Mouse (Mus musculus): ENCODE data around the gene Trub1. TPM values are rescaled to one million over a fixed set of nuclear protein-coding genes. Genes with fewer than 3 reads are reported as not detected.

Trub1 gene
- polyA plus RNA-seq, 1 experiment from 2014 or later, result 18.3 TPM

DNA sequence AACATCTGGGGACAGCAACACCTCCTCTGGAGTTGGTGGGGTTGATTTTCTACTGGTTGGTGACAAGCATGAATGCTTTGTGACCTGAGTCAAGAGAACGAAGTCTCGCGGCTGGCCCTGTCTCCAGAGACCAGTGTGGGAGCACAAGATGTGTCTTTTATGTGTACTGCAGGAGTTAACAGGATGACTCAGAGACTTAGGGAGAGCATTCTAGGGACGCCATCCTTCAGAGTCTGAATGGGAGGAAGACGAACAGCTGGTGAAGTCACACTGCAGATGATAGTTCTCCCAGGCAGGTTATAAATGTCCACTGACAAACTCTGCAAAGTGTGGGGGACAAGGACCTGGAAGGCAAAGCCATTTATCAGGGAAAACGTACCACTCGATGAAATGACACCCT, 11.2 kb upstream of the Trub1 start:
- DNase-seq (ENCODE audit: low spot score), result no peak

DNA sequence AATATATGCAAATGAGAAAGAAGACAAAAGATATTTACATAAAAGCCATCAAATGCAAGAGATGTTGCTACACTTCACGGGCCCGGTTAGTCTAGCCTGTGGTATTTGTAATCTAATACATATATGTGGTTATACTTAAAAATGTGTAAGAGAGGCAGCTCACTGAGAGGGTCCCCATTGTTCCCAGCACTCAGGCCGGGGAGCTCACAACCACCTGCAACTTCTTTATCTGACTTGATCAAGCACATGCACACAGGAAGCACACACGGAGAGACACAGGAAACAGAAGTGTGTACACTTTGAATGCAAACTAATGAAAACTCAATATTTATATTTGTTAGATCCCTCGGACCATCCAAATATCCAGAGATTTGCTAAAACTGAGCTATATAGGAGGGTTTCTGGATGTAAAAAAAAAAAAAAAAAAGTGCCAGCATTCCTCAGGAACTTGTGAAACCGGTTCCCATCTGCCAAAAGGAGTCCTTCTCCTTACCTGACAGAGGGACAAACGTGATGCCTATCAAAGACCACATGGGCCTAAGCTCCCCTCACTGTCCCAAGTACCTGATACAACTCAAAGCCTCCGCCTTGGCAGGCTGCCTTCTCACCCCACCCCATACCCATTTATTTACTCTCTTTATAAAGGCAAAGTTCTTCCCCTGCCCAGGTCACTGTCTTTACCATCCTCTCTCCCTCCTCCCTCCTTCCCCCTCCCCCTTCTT, 9.6 kb upstream of the Trub1 start:
- peak; percentile 62 for DNase-seq (ENCODE audit: low spot score)

DNA sequence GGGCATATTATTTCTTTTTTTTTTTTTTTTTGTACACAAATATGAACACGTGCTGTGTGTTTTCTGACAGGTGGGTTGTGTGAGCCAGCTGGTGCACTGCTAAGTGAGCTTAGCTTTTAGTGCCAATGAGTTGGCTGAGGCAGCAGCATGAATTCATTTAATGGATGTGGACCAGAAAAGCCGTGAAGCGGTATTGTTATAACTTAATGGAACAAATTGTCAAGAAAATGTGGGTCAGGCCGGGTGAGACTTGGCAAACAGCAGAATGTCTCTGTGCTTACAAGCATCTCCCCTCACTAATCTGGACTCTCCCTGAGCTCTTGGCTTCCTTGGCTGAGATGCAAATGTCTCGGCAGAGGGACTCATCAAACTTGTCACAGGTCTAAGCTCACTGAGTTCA, 7.7 kb upstream of the Trub1 start:
- DNase-seq (ENCODE audit: low spot score), result peak; percentile 33

DNA sequence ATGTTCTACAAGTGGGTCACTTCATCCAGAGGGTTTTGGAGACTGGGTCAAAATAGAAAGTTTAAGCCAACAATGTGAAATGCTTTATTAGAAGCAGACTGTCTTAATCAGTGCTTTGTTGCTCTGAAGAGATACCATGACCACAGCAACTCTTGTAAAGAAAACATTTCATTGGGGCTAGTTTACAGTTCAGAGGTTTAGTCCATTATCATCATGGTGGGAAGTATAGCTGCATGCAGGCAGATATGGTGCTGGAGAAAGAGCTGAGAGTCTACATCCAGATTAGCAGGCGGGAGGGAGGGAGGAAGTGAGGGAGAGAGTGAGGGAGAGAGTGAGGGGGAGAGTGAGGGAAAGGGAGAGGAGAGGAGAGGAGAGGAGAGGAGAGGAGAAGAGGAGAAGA, 1.9 kb upstream of the Trub1 start:
- no peak for DNase-seq (ENCODE audit: low spot score)

DNA sequence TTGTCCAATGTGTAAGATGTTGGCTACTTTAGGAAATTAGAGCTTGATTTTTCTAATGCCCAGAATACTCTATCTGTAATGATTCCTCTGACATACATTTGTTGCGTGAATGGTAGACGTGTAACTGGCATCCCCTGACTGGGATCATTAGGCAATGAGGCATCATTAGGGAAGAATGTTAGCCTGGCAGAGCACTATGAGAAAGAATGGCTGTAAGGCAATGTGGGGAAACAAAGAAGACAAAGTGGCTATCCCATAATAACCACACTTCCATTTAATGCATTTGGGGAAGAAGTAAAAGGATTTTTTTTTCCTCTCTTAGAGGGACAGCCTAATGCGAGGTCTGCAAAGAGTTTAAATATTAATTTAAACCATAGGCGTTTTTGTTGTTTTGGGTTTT, 950 bp upstream of the Trub1 start:
- DNase-seq (ENCODE audit: low spot score), result no peak

DNA sequence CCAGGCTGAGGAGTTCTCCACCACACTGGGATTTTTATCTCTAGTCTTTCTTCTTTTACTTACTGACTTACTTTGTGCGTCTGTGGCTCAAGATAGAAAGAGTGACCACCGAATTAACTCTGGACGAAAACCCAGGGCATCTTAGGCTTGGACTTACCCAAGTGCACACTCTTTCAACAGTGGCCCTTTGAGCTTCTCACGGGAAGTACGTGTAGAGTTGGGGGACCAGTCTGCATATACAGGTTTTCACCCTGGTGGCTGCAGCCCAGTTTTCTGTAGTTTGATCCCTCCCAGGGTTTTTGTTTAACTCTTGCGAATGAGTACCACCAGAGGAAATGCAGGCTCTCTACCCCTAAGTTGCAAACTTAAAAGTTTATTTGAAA, 497 bp downstream of the Trub1 start:
- DNase-seq (ENCODE audit: low spot score), result peak; percentile 43

DNA sequence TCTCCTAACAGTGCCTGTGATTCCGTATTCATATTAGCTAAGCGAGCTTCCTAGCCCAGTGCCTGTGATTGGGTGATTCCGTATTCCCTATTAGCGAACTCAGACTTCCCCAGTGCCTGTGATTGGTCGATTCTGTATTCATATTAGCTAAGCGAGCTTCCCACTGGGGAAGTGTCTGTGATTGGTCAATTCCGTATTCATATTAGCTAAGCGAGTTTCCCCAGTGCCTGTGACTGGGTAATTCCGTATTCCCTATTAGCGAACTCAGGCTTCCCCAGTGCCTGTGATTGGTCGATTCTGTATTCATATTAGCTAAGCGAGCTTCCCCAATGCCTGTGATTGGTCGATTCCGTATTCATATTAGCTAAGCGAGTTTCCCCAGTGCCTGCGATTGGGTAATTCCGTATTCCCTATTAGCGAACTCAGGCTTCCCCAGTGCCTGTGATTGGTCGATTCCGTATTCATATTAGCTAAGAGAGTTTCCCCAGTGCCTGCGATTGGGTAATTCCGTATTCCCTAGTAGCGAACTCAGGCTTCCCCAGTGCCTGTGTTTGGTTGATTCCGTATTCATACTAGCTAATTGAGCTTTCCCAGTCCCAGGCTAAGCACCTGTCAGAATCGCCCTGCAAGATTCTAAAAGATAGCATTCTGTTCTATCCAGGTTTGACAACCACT, 2.7 kb downstream of the Trub1 start:
- no peak for DNase-seq (ENCODE audit: low spot score)

DNA sequence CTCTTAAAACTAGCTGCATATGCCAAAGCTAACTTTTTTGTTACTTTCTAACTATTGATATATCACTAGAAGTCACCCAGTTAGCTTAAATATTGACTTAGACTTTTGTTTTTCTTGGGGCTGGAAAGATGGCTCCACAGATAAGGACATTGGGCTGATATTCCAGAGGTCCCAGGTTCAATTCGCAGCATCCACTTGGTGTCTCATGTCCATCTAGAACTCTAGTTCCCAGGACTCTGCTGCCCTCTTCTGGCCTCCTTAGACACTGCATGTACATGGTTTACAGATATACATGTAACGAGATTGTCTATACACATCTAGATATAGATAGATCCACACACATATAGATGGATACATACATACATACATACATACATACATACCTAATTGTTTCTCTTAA, 4.4 kb downstream of the Trub1 start:
- peak; percentile 63 for DNase-seq (ENCODE audit: low spot score)

DNA sequence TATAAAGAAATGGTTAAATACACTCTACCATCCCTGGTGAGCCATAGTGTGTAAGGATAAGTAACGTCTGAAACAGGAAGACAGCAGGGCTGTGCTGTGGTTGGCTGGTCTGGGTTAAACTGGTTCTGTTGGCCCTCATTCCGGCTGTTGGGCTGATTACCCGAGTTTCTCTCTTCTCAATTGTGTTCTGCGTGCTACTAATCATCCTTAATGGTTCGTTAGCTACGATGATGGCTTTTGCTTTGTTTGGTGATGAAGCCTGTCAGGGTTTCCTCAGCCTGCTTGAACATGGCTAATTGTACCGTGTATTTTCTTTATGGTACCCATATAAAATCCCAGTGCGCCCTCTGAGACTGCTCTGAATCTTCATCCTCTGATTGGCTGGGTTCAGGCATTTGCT, 11.0 kb downstream of the Trub1 start:
- DNase-seq (ENCODE audit: low spot score), result no peak

DNA sequence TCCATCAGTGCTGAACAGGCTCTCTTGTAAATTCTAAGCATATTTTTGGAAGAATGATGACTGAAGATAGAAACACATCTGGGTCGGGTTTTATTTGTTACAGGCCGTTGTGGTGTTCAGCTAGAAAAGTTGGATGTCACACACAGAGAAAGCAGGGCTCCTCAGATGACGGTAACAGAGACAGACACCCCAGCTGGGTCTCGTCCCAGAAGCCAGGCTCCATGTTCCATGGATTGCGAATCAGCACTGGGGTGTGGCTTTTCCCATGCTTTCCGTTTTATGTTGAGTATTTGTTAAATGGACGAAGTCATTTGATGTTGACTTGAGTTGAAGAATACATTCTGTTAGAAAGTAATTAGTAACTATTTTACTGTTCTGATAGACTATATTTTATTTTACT, 13.0 kb downstream of the Trub1 start:
- no peak for DNase-seq (ENCODE audit: low spot score)

DNA sequence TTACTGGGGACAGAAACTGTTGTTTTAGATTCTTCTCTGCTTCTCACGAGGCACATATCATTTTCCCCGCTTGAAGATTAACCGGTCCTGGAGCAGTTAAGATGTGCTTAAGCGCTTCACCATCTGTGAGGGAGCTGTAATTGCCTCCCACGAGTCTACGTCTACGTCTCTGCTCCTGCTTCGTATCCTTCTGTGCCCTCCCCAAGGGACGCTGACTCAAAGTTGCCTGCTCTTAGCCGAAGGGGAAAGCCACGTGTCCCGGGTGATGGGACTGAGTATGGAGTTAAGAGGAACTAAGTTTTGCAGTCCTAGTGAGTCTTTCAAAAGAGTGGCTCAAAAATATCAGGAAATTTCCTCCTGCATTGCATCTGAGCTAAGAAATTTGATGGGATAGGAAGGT, 18.3 kb downstream of the Trub1 start:
- no peak for DNase-seq (ENCODE audit: low spot score)

DNA sequence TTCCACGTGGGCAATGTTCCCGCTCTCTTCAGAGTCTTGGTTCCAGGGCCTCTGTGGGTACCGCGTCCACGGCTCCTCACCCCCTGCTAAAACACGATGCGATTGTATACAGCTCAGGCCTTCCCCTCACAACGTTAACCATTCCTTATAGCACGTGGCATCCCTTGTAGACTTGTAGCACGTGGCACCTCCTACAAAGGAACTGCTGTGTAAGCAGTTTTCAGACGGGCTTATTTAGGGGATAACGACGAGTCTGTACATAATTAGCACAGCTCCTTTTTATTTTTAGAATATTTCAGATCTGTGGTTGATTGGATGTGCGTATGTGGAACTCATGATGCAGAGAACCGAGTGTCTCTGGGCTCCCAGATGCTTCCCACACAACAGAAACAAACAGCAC, 19.5 kb downstream of the Trub1 start:
- DNase-seq (ENCODE audit: low spot score), result no peak

DNA sequence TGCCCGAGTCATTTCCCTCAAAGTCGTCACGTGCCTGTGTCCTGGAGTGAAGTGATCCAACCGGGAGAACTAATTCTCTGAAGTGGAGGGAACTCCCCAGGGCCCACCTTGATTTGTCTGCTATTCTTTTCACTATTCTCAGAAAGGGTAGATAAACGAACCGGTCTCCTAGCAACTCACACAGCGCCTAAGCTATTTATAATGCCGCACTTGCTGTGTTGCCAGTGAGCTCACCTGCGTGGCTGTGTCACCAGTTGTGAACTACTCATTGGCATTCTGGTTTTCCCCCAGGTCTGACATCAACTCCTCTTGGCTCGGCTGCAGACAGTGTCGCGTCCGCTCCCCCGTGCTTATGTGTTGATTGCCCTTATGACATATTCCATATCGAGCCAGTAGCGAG, 20.6 kb downstream of the Trub1 start:
- DNase-seq (ENCODE audit: low spot score), result no peak

DNA sequence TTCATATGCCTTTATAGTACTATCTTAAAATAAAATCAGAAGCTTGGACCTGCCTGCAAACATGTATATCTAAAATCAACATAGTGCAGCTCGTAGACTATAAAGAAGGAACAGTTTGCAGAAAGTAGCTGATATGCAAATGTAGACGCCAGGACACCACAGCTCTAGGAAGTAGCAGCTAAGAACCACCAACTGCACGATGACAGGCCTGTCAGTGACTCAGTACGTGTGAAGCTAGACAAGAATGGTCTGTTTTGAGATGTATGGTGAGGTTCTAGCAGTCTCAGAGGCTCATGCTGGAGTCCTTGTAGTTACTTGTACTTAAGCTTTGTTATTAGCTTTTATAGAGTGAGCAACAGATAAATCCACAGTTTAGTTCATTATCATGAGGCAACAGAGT, 22.6 kb downstream of the Trub1 start:
- DNase-seq (ENCODE audit: low spot score), result no peak

DNA sequence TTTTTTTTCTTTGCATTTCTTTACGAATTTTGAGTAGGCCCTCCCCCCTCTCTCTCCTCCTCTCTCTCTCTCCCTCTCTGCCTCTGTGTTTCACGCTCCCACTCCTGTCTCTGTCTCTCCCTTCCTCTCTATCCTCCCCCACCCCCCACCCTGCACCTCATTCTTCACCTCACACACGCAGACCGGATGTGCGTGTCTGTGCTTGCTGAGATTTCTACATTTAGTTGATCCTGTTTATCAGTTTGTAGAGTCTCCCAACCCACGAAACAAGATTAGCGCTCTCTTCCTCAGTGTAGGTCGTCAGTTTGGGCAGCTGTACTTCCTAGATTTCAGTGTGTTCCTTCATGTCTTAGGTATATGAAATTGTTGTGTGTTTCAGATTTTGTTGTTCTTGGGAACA, 24.6 kb downstream of the Trub1 start:
- DNase-seq (ENCODE audit: low spot score), result no peak

DNA sequence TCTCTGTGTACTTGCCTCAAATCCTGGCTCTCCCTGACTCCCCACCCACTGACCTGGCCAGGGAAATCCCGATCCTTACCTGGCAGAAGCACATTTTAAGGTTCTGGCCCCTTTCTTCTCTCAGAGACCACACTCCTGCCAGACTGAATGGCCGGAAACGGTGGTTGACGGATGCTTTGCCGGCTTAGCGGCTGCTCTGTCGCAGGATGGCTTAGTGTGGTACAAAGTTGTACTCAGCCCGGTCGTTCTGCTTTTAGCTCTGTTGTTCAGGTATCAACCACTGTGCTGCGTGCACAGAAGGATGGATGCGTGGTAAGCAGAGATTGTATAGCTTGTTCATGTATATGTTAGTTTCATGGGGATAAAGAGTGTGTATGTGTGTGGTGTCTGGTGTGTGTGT, 25.3 kb downstream of the Trub1 start:
- DNase-seq (ENCODE audit: low spot score), result peak; percentile 7

DNA sequence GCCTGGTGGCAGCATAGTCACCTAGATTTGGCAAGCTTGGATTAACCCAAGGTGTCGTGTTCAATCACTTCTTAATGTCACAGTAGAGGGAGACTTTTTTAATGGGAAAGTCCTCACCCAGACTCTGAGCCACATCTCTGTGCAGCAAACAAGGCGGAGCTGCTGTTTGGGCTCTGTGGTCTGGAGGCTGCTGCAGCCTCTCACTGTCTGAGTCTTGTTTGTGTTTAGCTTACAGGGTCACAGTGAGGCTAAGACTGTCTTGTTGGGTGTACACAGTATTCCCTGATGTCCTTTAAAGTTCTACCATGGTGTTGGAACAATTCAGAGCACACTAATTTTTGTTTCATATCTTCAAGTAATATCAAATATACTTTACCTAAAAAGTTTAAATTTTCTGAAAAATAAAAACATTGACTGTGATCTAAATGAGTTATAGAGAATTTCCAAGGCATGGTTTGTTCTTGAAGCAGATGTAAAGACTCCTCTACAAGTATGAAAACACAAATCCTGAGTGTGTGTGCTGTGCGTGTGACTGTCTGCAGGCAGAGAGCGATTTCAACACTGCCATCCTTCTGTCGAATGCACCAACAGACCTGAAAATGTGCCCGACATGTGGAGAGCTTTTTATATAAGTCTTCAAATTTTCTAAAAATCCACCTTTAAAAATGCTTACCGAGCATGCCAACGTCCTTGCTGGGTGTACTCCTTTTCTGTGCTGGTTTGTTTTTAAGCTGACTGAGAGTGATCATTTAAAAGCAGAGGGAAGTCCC, 27.4 kb downstream of the Trub1 start:
- no peak for DNase-seq (ENCODE audit: low spot score)

DNA sequence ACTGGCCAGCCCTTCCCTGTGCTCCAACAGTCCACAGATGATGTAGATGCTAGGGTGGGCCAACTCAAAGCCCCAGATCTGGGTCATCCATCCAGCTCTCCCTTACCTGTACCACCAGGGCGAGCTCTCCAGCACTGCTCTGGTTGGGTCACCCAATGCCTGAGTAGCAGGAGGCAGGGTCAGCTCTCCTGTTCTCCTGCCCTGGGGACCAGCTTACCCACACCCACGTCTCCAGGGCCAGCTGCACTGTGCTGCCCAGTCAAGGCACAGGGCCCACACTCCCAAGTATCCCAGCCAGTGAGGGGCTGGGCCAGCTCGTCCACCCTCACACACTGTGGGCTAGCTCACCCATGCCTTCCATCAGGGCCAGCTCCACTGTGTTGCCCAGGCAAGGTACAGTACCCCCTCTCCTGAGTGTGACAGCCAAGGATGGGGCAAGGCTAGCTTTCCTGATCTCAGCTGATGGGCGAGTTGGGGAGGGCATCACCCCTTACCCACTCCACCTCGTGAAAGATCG, 29.1 kb downstream of the Trub1 start:
- no peak for DNase-seq (ENCODE audit: low spot score)

DNA sequence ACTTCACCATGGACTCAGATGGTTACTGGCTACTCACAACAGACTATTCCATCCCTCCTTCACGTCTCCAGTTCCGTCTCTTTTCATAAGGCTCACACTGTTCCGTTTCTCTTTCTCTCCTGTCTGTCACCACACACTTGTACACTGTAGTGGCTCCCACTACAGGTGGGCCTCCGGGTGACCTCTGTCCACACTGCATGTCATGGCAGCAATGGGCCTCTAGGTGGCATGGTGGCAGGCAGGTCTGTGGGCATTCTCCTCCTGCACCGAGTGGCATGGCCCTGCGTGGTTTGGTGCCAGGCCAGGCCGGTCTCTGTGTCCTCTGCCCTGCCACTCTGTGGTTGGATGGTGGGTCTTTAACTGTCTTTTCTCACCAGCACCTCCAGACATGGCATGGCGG, 30.1 kb downstream of the Trub1 start:
- DNase-seq (ENCODE audit: low spot score), result peak; percentile 39

DNA sequence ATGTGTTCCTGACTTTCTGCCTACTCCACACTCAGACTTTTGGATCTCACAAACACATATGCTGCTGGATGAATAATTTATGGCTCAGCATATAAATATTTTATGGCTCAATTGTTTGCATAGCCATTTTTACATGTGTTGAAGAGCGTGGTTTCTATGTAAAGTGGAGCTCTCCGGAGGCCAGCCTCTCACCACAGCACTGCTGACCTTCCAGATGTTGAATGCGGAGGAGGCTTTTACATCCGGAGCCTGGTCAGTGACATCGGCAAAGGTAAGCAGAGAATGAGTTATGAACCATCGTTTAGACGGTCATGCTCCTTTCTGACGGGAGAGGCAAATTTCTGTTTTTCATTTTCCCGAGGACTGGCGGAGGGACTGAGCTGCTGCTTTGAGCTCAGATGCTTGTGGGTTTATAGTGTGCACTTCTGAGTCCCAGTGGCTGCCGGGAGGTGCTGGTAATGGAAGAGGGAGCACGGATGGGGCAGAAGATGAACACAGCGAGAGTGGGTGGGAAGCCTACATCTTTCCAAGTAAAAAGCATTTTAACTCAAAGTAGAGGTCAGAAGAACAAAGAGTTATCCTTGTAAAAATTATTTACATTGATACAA, 34.4 kb downstream of the Trub1 start:
- no peak for DNase-seq (ENCODE audit: low spot score)

DNA sequence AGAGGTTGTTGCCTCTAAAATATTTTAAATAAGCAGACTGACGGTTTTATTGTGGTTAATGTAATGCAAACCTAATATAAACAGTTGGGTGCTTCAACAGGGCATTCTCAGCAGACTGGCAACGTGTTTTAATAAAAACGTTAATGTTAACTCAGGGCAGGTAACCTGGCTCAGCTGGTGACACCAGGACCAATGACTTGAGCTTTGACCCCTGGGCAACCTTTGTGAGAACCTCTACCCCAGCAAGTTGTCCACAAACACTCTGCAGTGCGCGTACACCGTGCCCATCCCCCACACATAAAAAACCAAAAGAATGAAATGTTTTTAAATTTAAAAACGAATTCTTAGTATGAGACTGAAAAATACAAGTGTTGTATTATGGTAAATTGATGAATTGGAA, 36.8 kb downstream of the Trub1 start:
- DNase-seq (ENCODE audit: low spot score), result no peak

DNA sequence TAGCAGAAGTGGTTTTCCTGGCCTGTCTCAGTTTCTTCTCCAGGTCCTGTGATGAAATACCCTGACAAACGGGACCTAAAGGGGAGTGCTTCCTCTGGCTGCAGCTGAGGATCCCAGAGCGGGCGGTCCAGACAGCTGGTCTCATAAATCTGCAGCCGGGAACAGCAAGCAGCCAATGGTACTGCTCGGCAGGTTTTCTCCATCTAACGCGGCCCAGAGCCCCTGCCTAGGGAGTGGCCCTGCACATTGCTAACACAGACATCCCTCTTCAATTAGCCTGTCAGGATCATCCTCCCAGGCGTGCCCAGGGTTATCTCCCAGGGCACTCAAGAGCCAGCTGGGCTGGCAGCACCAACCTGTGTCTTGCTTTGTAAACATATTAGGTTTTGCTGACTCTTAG, 38.3 kb downstream of the Trub1 start:
- no peak for DNase-seq (ENCODE audit: low spot score)
